Mouse (Mus musculus) Muller cell, postnatal 12 days (primary cell): Measurements from ENCODE around the gene Akna.

Experiments
- DNase-seq: peaks from one replicate; pipeline ENCODE4 v3.0.0-alpha.2; 2015; ENCODE audit errors: inconsistent ontology term

Gene Akna

GRCm38 (mm10) chr4:63384262-63384661 is 18.9 kb downstream of the Akna start:
- DNase-seq: no peak

DNA sequence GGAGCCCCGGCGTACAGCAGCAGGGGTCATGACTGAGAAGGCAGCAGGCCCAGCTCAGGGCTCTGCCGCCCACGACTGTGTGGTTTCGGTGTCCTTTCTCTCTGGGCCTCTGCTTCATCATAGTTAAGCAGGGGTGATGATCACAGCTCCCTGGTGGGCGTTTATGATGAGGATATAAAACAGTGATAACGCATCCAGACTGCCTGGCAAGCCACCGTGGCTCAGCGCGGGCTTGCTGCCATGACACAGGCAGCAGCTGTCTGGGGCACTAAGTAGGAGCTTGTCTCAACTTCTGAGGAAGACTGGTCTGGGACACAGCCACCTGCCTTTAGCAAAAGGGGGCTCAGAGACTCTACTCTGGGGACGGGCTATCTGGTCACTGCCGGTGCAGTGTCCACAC is 19.7 kb downstream of the Akna start:
- DNase-seq: no peak

- DNase-seq: no peak
Measured at GRCm38 (mm10) chr4:63382676-63383369, 20.3 kb downstream of the Akna start.

DNA sequence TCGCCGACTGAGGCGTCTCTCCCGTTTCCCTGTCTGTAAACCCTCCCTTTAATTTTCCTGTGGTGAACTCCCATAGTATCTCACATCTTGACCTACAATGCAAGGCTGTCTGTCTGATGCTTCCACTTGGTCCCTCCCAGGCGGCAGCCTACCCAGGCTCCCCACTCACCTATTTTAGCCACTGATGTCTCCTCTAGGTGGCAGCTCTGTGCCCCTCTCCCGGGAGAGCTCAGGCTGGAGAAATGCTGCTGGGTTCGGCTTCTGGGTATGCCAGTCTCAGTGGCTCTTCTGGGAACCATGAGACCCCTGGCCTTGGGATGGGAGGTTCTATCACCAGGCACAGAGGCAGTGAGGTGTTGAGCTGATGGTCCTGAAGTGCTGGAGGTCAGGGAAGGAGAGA is 25.7 kb downstream of the Akna start:
- no peak for DNase-seq

GRCm38 (mm10) chr4:63375367-63375766 is 27.8 kb downstream of the Akna start:
- DNase-seq: no peak

- DNase-seq: no peak
Measured at GRCm38 (mm10) chr4:63374331-63374730, 28.8 kb downstream of the Akna start.

DNA sequence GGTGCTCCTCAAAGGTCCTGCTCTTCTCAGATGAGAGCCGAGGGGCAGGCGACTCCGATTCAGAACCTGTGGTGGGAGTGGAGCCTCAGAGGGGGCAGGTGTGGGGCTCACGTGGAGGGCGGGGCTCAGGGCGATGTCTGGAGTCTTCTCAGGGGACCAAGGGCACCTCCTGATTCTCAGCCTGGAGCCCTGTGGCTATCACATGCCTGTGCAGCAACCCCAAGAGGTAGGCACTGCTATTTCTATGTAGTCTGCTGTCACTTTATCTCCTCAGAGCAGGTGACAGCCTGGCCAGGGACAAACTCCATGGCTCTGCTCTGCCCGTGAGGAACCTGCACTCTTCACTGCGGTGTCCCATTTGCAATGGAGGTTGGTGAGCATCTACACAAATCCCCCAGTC is 29.8 kb downstream of the Akna start:
- DNase-seq: no peak

- no peak for DNase-seq
Measured at GRCm38 (mm10) chr4:63371890-63372289, 31.3 kb downstream of the Akna start.

DNA sequence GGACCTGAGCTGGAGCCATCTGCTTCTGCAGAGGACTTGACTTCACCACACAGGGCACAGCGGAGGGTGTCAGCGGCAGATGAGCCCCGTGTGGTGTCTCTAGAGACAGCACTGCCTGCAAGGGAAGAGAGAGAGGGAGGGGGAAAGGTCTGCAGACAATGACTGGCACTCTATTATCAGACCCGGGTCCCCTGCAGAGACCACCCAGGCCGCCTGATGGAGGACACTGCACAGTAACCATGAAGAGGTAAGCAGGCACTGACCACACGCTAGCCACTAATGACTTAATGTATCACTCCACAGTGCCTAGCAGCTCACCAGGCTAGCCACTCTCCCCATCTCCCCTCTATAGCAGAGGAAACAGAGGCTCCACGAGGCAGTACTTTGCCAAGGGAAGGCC is 32.3 kb downstream of the Akna start:
- DNase-seq: no peak

GRCm38 (mm10) chr4:63368577-63368976 is 34.6 kb downstream of the Akna start:
- no peak for DNase-seq

GRCm38 (mm10) chr4:63362150-63362549 is 41.0 kb downstream of the Akna start, which contains the start of gene Orm2:
TSS of gene Orm2 (plus strand) at chr4:63362449.
- no peak for DNase-seq

GRCm38 (mm10) chr4:63359861-63360260 is 43.3 kb downstream of the Akna start:
- DNase-seq: no peak

DNA sequence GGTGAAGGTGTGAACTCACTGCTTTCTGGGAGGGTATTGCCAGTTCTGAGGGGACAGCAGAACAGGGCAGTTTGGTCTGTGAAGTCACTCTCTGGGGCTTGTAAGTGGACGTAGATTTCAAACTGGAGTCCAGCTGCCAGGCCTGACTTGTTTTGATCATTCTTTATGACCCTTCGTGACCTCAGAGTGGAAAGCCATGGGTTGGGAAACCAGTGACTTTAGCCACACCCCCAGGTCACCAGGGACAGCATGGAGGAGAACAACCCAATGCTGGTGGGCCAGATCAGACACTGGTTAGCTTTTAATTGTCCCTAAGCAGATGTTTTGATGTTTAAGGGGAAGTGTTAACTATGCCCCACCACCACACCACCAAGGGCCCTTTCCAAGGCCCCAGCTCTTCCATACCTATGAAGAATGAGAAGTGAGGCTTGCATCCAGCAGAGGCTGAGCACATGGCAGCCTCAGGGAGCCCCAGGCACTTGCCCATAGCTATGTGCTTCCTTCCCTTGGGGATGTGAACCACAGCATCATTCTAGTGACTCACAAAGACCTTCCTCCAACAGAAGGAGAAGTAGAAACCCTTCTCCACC is 46.1 kb downstream of the Akna start:
- DNase-seq: no peak

DNA sequence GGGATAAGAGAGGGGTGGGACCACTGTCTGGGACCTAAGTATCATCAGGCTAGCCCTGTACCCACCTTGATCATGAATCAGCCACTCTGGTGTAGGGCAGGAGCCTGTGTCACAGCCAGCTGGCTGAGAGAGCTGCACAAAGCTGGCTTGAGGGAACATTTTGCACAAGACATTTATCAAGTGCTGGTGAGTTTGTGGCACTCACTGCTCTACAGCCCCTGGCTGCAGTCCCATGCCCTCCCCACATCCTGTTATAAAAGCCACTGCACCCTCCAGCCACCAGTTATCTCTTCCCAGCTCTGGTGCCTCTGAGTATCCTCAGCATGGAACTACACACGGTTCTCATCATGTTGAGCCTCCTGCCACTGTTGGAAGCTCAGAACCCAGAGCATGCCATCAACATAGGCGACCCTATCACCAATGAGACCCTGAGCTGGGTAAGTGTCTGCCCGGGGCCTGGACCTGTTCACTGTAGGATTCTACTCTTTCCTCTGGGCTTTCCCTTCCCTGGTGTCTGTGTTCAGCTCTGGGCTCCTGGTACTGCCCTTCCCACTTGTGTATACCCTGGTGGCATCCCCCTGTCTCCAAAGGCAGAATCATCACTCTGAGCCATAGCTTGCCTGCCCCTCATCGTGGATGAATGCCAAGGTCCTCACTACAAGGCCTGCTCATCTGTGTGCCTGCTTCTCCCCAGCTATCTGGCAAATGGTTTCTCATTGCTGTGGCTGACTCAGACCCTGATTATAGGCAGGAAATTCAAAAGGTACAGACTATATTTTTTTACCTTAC is 47.1 kb downstream of the Akna start, which contains the start of gene Orm3:
Gene Orm3 (plus strand): TSS at position 286 of the 789 bp plus-strand sequence.
- peak; percentile 32 for DNase-seq

- DNase-seq: no peak
Measured at GRCm38 (mm10) chr4:63348524-63348923, 54.6 kb downstream of the Akna start.

- DNase-seq: no peak
Measured at GRCm38 (mm10) chr4:63346659-63347058, 56.5 kb downstream of the Akna start.

GRCm38 (mm10) chr4:63345261-63345660 is 57.9 kb downstream of the Akna start:
- DNase-seq: no peak

- no peak for DNase-seq
Measured at GRCm38 (mm10) chr4:63344295-63344694, 58.9 kb downstream of the Akna start, which contains the start of gene Orm1. TSS of gene Orm1 (plus strand) at chr4:63344560.

DNA sequence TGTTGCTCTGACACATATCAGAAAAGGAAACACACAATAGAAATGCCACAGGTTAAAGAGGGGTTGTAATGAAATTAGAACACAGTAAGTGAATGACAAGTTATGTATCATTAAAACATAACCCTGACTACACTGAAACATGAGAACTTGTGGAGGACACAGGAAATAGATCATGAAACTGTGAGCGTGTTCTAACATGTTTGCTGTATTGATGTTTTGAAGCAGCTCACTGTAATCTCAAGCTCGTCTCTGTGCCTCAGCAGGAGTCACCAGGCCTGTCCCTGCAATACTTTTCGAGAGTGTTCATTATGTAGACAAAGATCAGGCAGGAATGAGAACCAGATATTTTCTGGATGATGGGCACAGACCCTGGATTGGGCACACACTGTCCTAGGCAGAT is 59.5 kb downstream of the Akna start:
- DNase-seq: no peak

- DNase-seq: no peak
Measured at GRCm38 (mm10) chr4:63342491-63342890, 60.7 kb downstream of the Akna start.

DNA sequence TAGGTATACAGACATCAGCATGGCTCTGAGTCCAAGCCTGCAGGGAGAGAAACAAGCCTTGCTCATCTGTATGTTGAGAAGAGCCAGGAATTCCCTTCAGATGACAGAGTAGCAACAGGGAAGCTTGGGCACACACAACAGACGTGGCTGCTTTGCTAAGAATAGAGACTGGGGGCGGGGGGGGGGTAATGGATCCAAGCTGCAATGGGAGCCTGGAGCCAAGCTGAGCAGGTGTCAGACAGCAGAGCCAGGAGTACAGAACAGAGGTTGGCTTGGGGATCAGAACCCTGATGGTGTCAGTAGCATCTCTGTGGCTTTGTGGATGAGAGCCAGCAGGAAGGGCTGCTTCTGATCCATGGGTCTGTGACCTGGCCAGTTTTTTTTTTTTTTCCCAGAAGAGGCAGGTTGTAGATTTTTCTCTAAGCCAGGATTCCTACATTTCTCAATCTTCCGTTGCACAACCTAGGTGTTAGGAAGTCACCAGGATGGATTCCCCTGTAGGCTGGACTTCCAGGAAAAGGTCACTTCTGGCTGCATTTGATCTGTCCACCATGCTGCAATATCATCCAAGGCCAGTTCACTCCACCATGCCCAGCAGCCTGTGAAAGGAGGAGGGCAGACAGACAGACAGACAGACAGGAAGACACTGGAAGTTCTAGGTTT is 64.6 kb downstream of the Akna start:
- peak; percentile 82 for DNase-seq

- no peak for DNase-seq
Measured at GRCm38 (mm10) chr4:63333403-63333802, 69.8 kb downstream of the Akna start.
